Mouse (Mus musculus): ENCODE measurements at regions not wholly inside any gene's neighbourhood (a gene's known extent, or its start where the extent isn't known, plus 50 kb on each side); places are given as distances from the start of the nearest gene placed in this dataset.

GRCm38 (mm10) chr8:127734059-127734458 lies 624.3 kb upstream of the Nrp1 start:
- TF ChIP-seq CTCF (IDR thresholded peaks at IDR 0.05; ENCODE audit: control insufficient read depth, insufficient read depth, insufficient replicate concordance, low read depth, low read length) (no peak), POLR2A (IDR thresholded peaks at IDR 0.05; ENCODE audit: control insufficient read depth, low read depth, low read length) (no peak)

Measured in testis, adult 2 months (tissue).